Mouse (Mus musculus): ENCODE data around the gene Olfml3.

Gene Olfml3

GRCm38 (mm10) chr3:103737778-103738571 is at the start of gene Olfml3:
Gene Olfml3, minus strand, starts transcription at chr3:103738001.
- peak; percentile 96 for DNase-seq (ENCODE audit: low spot score)

- DNase-seq (ENCODE audit: low spot score), result no peak
These were observed 49.4 kb upstream of the Olfml3 start for GRCm38 (mm10) chr3:103787225-103787624.

- no peak for DNase-seq (ENCODE audit: low spot score)
These were observed 45.2 kb upstream of the Olfml3 start for GRCm38 (mm10) chr3:103782844-103783609.

GRCm38 (mm10) chr3:103780777-103781176 is 43.0 kb upstream of the Olfml3 start:
- no peak for DNase-seq (ENCODE audit: low spot score)

- no peak for DNase-seq (ENCODE audit: low spot score)
These were observed 42.5 kb upstream of the Olfml3 start for GRCm38 (mm10) chr3:103780271-103780670.

GRCm38 (mm10) chr3:103779183-103779582 is 41.4 kb upstream of the Olfml3 start:
- no peak for DNase-seq (ENCODE audit: low spot score)

- DNase-seq (ENCODE audit: low spot score), result no peak
These were observed 40.9 kb upstream of the Olfml3 start for GRCm38 (mm10) chr3:103778660-103779059.

GRCm38 (mm10) chr3:103777940-103778339 is 40.1 kb upstream of the Olfml3 start:
- DNase-seq (ENCODE audit: low spot score), result no peak

- no peak for DNase-seq (ENCODE audit: low spot score)
These were observed 36.2 kb upstream of the Olfml3 start for GRCm38 (mm10) chr3:103774009-103774408.

GRCm38 (mm10) chr3:103773508-103773907 is 35.7 kb upstream of the Olfml3 start:
- DNase-seq (ENCODE audit: low spot score), result no peak

- DNase-seq (ENCODE audit: low spot score), result no peak
These were observed 35.0 kb upstream of the Olfml3 start for GRCm38 (mm10) chr3:103772846-103773245.

GRCm38 (mm10) chr3:103771531-103772130 is 33.8 kb upstream of the Olfml3 start:
- no peak for DNase-seq (ENCODE audit: low spot score)

- no peak for DNase-seq (ENCODE audit: low spot score)
These were observed 29.0 kb upstream of the Olfml3 start for GRCm38 (mm10) chr3:103766789-103767188.

GRCm38 (mm10) chr3:103759261-103759970 is 21.6 kb upstream of the Olfml3 start:
- no peak for DNase-seq (ENCODE audit: low spot score)

GRCm38 (mm10) chr3:103758456-103758855 is 20.7 kb upstream of the Olfml3 start:
- no peak for DNase-seq (ENCODE audit: low spot score)

GRCm38 (mm10) chr3:103756920-103757319 is 19.1 kb upstream of the Olfml3 start:
- no peak for DNase-seq (ENCODE audit: low spot score)

- no peak for DNase-seq (ENCODE audit: low spot score)
These were observed 17.6 kb upstream of the Olfml3 start for GRCm38 (mm10) chr3:103755351-103755750.

- DNase-seq (ENCODE audit: low spot score), result no peak
These were observed 13.8 kb upstream of the Olfml3 start for GRCm38 (mm10) chr3:103751558-103751957.

GRCm38 (mm10) chr3:103746711-103747110 is 8.9 kb upstream of the Olfml3 start:
- DNase-seq (ENCODE audit: low spot score), result no peak

- DNase-seq (ENCODE audit: low spot score), result no peak
These were observed 7.4 kb upstream of the Olfml3 start for GRCm38 (mm10) chr3:103745001-103745770.

GRCm38 (mm10) chr3:103743208-103743607 is 5.4 kb upstream of the Olfml3 start:
- DNase-seq (ENCODE audit: low spot score), result no peak

Data from retina, embryonic 14.5 days (tissue).